Mouse (Mus musculus): ENCODE data around the gene Zdhhc14. TPM values are rescaled to one million over a fixed set of nuclear protein-coding genes. Genes with fewer than 3 reads are reported as not detected.

Zdhhc14 gene
- polyA plus RNA-seq, 1 experiment from 2014 or later: 4.1 TPM

DNA sequence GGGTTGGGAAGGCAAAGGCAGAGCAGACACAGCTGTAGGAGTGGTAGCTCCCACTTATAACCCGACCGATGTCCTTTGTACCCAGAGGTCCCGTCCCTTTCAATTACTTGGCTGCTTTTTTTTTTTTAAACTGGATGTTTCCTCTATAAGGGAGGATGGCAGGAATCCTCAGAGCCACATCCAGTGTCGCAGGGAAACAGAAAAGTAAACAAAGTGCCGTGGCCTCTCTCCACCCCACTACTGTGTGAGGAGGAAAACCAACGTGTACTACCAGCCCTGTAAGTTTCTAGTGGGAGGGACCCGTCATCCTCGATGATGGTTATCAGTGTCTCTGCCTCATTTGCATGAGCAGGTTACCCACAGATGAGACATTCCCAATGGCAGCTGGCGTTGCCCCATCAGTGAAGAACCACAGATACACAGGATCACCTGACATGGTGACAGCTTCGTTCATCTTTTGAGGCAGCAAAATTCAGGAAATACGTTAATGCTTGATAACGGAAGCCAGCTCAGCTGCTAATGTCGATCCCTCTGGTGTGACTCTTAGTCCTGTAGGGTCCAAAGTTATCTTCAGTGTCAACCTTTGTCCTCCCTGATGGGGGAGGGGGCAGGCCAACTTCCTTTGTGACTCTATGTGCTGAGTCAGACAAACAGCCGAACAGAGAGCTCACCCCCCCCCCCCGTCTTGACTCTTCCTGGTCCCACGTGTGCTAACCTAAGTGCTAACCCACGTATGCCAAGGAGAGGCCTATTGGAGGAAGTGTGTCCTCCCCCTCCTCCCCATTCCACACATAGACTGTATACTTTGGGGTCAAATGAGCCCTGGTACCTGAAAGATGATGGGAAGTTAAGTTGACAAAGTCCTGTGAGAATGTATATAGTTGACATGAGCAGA, 309.7 kb downstream of the Zdhhc14 start:
- ATAC-seq (ENCODE audit: low FRiP score, low read depth): no peak
- no peaks in the 10 kb centered on the region for H3K4me1 ChIP-seq
- no peaks in the 10 kb centered on the region for H3K9me3 ChIP-seq
- 80% methylated on average over 17 of the region's 17 CpGs for WGBS
- no peak overlapping the region for H3K27ac ChIP-seq (replicated peaks)
- H3K36me3 ChIP-seq: no peaks in the 10 kb centered on the region
- H3K9ac ChIP-seq (replicated peaks): no peak overlapping the region
- H3K4me2 ChIP-seq (replicated peaks): no peak overlapping the region
- no peaks in the 10 kb centered on the region for H3K27me3 ChIP-seq
- H3K4me3 ChIP-seq: no peak overlapping the region

DNA sequence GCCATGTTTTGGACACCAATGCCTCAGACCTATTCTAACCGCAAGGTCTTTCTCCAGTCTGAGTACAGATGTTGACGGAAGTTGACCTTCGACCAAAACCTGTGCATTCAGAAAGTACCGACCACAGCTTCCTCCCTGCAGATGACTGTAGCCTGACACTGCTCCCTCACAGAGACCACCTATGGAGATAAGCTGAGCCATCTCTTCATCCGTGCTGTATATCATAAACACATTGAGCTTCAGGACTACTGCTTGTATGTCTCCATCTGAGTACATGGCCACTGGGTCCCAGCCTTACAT, 310.2 kb downstream of the Zdhhc14 start:
- Histone ChIP-seq H3K4me1 (no peaks in the 10 kb centered on the region), H3K9ac (replicated peaks) (no peak overlapping the region), H3K27me3 (no peaks in the 10 kb centered on the region), H3K27ac (replicated peaks) (no peak overlapping the region), H3K9me3 (no peaks in the 10 kb centered on the region), H3K36me3 (no peaks in the 10 kb centered on the region), H3K4me2 (replicated peaks) (no peak overlapping the region), H3K4me3 (no peak overlapping the region)
- WGBS: 83% methylated on average over 5 of the region's 5 CpGs
- no peak for ATAC-seq (ENCODE audit: low FRiP score, low read depth)

Other genes starting within 250 kb of the Zdhhc14 start
- 0.17 TPM in 1 of 2 replicates, not detected in the other for gene Ldhal6b, start 73.8 kb upstream of the Zdhhc14 start, polyA plus RNA-seq (2016; fragmentation: Nextera tagmentation; extraction: Ambion mirVana)
- gene Tmem242, start 52.3 kb upstream of the Zdhhc14 start, polyA plus RNA-seq (2016; fragmentation: Nextera tagmentation; extraction: Ambion mirVana): 112 and 122 TPM in 2 replicates